Mouse (Mus musculus): Measurements from ENCODE around the gene Smarcc1.

DNA sequence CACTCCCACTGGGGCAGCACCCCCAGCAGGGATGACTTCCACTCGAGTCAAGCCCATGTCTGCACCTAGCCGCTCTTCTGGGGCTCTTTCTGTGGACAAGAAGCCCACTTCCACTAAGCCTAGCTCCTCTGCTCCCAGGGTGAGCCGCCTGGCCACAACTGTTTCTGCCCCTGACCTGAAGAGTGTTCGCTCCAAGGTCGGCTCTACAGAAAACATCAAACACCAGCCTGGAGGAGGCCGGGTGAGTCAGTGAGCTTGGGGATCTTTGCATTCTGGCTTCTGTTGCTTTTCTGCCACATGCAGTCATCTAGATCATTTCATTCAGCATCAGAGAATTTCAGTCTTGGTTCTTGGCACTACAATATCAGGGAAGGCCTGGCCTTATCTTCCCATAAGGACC is 48.8 kb upstream of the Smarcc1 start:
- TF ChIP-seq POLR2AphosphoS2 (IDR thresholded peaks at IDR 0.05; ENCODE audit: low read length) (no peak), KAT2A (conservative IDR thresholded peaks at IDR 0.05; ENCODE audit: low read depth, low read length) (no peak), CTCF (IDR thresholded peaks at IDR 0.05 in 2 of 3, conservative IDR thresholded peaks at IDR 0.05 in 1 of 3; ENCODE audit: control insufficient read depth in 1 of 3, insufficient read depth in 1 of 3, low read depth in 2 of 3, low read length in 3 of 3, poor library complexity in 1 of 3, severe bottlenecking in 1 of 3) (no peak), GATA1 (IDR thresholded peaks at IDR 0.05; ENCODE audit: low read depth, low read length) (no peak)
